Mouse (Mus musculus) C2C12 (cell line): ENCODE data around the gene Ints14.

ENCODE experiments used
- CEBPB ChIP-seq: IDR thresholded peaks from one replicate; pipeline ENCODE4 v1.6.1; 2011; ENCODE audit warnings: low read depth, mild to moderate bottlenecking, control low read depth, moderate library complexity
- CTCF ChIP-seq: IDR thresholded peaks from one replicate; pipeline ENCODE4 v1.5.1; 2011; ENCODE audit not compliant: control insufficient read depth, insufficient read depth, insufficient read length
- USF1 ChIP-seq: IDR thresholded peaks from one replicate; pipeline ENCODE4 v1.6.1; 2011; ENCODE audit warnings: low read depth, mild to moderate bottlenecking, control low read depth, moderate library complexity

DNA sequence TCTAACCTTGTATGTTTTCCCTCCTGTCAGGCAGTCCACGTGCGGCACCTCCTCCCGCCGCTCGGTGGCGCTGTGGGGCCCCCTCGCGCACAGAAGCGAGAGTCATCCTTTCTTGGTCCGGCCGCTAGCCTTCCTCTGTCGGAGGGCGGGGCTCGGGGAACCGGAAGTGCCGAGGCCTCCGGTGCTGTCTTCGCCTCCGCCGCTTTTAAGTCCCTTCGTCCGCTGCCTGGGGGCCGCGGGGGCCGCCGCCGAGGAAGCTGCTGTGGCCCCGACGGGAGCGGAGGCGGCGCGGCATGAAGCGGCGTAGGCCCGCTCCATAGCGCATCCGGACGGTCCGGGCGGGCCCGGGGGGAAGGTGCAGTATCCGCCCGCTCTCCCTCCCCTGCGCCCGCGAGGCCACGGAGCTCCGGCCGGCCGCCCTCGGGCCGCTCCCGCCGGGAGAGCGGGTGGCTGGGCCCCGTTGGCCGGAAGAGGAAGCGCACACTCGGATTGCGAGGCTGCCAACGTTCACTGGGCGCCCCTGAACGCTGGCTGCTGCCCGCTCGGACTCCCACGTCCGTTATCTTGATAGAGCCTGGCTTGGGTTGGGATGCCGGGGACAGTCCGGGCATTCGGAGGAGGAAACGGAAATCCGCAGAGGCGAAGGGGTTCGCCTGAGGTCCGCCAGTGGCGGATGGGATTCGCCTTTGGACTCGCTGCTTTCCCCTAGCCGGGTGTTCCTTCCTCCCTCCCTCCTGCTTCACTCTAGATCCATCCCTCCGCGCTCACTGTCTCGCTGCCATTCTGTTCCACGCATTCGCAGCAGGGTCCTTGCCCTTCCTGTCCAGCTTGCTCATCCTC, 71.8 kb downstream of the Ints14 start, which contains the start of gene Dpp8:
- peak; percentile 94 for TF ChIP-seq CTCF
- no peak for TF ChIP-seq CEBPB
- peak; percentile 20 for TF ChIP-seq USF1
